Mouse (Mus musculus) intestine, embryonic 14.5 days (tissue): ENCODE data around the gene Tenm4. TPM values are rescaled to one million over a fixed set of nuclear protein-coding genes. Genes with fewer than 3 reads are reported as not detected.

ENCODE experiments used
- ATAC-seq: fragments of 200-750 bp; cut with Nextera tagmentation; replicated peaks from 2 replicates; pipeline ENCODE4 v1.8.0; 2017; ENCODE audit warnings: low read depth, moderate number of reproducible peaks, moderate TSS enrichment, moderate library complexity; ENCODE audit not compliant: low FRiP score, low TSS enrichment
- DNase-seq: peaks from one replicate; pipeline ENCODE4 v3.0.0-alpha.2; 2018; ENCODE audit warnings: low spot score
- H3K27ac ChIP-seq: fragments of 300-500 bp; sonication (generic); 2 replicates; pipeline ENCODE4 v1.5.1; 2014; ENCODE audit warnings: low read depth, mild to moderate bottlenecking, control low read depth
- H3K27me3 ChIP-seq: fragments of 300-500 bp; sonication (generic); replicated peaks from 2 replicates; pipeline ENCODE4 v1.6.1; 2014; ENCODE audit warnings: low read length, control low read depth; ENCODE audit not compliant: control insufficient read depth, insufficient read depth
- H3K36me3 ChIP-seq: fragments of 300-500 bp; sonication (generic); 2 replicates; pipeline ENCODE4 v1.6.1; 2014; ENCODE audit warnings: low read length, control low read depth; ENCODE audit not compliant: control insufficient read depth, insufficient read depth
- H3K4me1 ChIP-seq: fragments of 300-500 bp; sonication (generic); replicated peaks from 2 replicates; pipeline ENCODE4 v1.6.1; 2014; ENCODE audit warnings: low read length, control low read depth, mixed read lengths; ENCODE audit not compliant: control insufficient read depth, insufficient read depth
- H3K4me2 ChIP-seq: fragments of 300-500 bp; sonication (generic); 2 replicates; pipeline ENCODE4 v1.6.1; 2014; ENCODE audit warnings: low read length
- H3K4me3 ChIP-seq: fragments of 300-500 bp; sonication (generic); 2 replicates; pipeline ENCODE4 v1.5.1; 2014; ENCODE audit warnings: low read depth, low read length, control low read depth, mixed read lengths
- H3K9ac ChIP-seq: fragments of 300-500 bp; sonication (generic); 2 replicates; pipeline ENCODE4 v1.6.1; 2014; ENCODE audit warnings: mild to moderate bottlenecking, low read length
- H3K9me3 ChIP-seq: fragments of 300-500 bp; sonication (generic); 2 replicates; pipeline ENCODE4 v1.6.1; 2016; ENCODE audit warnings: low read length, control low read depth; ENCODE audit not compliant: control insufficient read depth
- WGBS: fragments of 180-500 bp; shearing (Covaris S2); extraction: QIAGEN DNeasy Blood & Tissue Kit; methylation state at CpG from one replicate; pipeline ENCODE4 v1.1.7; 2014; 5-methylcytosine and 5-hydroxymethylcytosine counted together
- polyA plus RNA-seq: library from polyadenylated mRNA; unstranded; fragments of >200 nt; fragmentation: Nextera tagmentation; extraction: Ambion mirVana; gene quantifications from 2 replicates; pipeline ENCODE4 v1.2.1, GENCODE M21; 2014

Gene Tenm4
- polyA plus RNA-seq, 1 experiment from 2014 or later, result 36.5 TPM

DNA sequence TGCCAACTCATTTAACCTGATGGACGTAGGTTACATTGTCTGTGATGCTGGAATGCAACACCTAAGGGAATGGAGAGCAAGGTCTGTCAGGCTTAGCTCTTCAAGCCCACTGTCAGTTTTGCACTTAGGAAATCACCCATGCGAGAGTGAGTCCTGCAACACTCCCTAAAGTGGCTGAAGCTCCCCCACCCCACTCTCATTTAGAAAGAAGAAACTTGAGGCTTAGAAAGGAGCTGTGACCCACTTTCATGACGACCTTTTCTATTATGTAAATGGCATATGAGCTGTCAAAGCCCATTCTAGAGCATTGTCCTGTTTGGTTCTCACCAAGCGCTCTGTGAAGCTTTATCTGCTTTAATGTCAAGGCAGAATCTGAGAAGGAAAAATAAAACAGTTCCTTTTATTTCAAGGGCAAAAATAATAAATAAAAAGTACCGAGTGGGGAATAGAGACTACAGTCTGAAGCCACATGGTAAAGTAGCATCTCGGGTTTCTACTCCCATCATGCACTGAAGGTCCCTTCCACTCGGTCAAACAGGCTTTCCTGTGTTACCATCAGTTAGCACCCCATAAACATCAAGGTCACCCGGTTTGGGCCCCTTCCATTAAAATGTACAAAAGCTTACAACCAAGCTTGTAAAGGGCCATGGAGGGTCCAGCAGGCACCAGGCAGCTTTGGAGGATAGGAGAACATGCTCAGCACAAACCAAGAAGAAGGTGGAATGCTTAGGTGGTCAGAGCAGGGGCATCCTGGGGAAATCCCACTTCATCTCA is 621.6 kb downstream of the Tenm4 start:
- H3K36me3 ChIP-seq, result no peaks in the 10 kb centered on the region
- no peak for ATAC-seq
- WGBS, result 78% methylated on average over 8 of the region's 8 CpGs

DNA sequence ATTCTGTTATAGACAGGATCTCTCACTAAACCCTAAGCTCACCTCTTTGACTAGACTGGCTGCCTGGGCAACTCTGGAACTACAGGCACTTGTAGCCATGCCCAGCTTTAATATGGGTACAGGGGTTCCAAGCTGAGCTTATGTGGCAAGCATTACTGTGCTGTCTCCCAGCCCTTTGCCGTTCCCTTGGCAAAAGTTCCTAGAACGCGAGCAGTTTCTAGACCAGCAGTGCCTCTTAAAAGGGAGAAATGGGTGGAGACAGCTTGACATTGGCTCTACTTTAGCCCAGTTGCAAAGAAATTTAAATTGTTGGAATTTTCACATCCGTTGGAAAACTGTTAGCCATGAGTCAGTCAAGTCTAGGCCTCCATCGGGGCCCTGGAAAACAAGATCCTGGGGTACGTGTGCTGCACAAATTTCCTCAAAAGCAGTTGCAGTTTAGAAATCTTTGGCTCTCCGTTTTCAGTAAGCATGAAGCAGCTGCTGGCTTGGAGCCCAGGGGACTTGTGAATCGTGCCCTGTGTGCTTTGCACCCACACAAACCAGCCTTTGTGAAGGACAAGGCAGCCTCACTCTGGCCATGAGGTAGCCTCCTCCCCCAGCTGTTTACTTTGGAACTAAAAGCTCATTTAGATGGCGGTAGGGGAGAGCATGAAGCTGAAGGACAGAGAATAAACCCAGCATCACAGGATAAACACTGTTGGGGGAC is 625.1 kb downstream of the Tenm4 start:
- 31% methylated on average over 9 of the region's 9 CpGs for WGBS
- Histone ChIP-seq H3K4me2 (no peak overlapping the region), H3K27me3 (no peaks in the 10 kb centered on the region), H3K27ac (peak overlapping the region; percentile 83), H3K4me1 (peaks cover 37% of the 10 kb centered on the region), H3K9ac (no peak overlapping the region), H3K36me3 (no peaks in the 10 kb centered on the region), H3K4me3 (no peak overlapping the region), H3K9me3 (no peaks in the 10 kb centered on the region)
- ATAC-seq (peak; percentile 63; the same call in 1 of the 2 replicates), DNase-seq (no peak)

More for the DNA sequence above, 621.6 kb downstream of the Tenm4 start:
- Histone ChIP-seq H3K4me3 (no peak overlapping the region), H3K27ac (no peak overlapping the region), H3K9me3 (no peaks in the 10 kb centered on the region), H3K4me1 (peaks cover 23% of the 10 kb centered on the region), H3K9ac (no peak overlapping the region), H3K4me2 (no peak overlapping the region), H3K27me3 (no peaks in the 10 kb centered on the region)
- no peak for DNase-seq

DNA sequence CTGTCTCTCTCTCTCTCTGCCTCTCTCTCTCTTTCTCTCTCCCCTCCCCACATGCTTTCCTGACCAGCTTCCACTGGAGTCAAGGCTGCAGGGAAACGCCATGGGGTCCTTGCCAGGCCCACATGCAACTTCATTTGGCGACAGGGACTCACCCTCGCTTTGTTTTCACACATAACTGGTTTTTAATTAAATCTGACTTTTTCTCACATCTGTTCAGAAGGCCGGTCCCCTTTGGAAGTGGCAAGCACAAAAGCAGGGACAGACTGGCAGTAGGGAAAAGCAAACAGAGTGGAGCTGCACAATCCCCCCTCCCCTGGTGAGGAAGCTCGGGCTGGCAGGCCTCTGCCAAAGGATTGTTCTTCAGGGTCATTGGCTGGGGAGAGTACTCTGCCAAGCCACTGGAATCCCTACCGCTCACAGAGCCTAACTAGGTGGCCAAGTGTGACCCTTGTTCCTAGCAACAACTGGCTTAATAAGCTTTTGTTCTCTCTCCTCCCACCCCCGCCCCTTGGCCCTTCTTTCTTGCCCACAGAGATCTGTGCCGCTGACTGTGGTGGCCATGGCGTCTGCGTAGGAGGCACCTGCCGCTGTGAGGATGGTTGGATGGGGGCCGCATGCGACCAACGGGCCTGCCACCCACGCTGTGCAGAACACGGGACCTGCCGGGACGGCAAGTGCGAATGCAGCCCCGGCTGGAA is 625.9 kb downstream of the Tenm4 start:
- no peaks in the 10 kb centered on the region for H3K27me3 ChIP-seq
- 72% methylated on average over 20 of the region's 20 CpGs for WGBS
- H3K4me3 ChIP-seq, result no peak overlapping the region
- H3K4me2 ChIP-seq, result no peak overlapping the region
- H3K9ac ChIP-seq, result no peak overlapping the region
- peak overlapping the region; percentile 83 for H3K27ac ChIP-seq
- no peaks in the 10 kb centered on the region for H3K36me3 ChIP-seq
- DNase-seq (no peak), ATAC-seq (peak; percentile 71)
- H3K9me3 ChIP-seq, result no peaks in the 10 kb centered on the region
- H3K4me1 ChIP-seq, result peaks cover 41% of the 10 kb centered on the region

DNA sequence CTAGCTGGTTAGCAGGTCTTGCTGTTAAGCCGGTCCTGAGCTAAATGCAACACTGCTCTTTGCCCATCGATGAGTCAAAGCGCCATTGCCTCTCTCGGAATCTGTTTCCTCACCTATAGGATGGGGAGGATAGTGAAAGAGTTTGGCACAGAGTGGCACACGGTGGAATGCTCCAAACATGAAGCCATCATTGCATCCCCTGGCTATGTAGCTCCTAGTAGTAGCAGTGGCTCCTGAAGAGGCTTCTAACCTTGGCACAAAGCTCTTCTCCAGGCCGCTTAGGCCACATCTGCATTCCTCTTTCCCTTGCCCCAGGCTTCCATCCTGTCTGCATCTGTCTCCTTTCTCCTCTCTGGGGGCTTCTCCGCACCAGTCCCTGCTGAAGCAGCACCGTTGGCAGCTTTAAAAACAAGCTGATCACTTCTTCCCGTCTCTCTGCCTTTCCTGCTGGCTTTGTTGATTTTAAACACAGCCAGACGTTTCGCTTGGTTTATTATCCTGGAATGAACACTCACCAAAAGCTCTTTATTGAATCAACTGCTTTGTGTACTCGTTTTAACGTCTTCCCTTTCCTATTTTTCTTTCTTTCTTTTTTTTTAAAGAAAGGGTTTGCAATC is 626.8 kb downstream of the Tenm4 start:
- no peak overlapping the region for H3K4me3 ChIP-seq
- peaks cover 41% of the 10 kb centered on the region for H3K4me1 ChIP-seq
- ATAC-seq, result no peak
- no peaks in the 10 kb centered on the region for H3K36me3 ChIP-seq
- H3K9me3 ChIP-seq, result no peaks in the 10 kb centered on the region
- no peak overlapping the region for H3K4me2 ChIP-seq
- H3K27me3 ChIP-seq, result no peaks in the 10 kb centered on the region
- peak overlapping the region; percentile 83 for H3K27ac ChIP-seq
- WGBS, result 40% methylated on average over 13 of the region's 13 CpGs
- no peak for DNase-seq
- H3K9ac ChIP-seq, result 0 out of 2 replicates have a peak overlapping the region, but pooled peaks have one; percentile 22

DNA sequence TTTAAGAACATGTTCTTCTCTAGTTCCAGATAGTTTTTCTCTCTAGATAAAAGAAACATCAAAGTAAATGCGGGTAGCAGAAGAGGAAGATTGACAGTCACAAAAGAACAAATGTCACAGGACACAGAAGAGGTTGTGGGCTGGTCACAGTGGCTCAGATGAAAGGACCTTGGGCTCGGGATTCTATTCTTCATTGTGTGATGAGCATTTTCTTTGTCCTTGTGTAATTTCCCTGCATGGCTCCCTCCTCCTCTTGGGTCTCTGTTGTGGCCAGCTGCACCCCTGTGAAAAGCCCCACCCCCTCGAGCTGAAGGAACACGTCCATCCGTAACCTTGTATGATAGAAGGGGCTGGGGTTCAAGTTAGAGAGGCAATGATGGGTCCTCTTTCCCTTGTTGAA is 628.8 kb downstream of the Tenm4 start:
- DNase-seq (no peak), ATAC-seq (no peak)
- Histone ChIP-seq H3K27me3 (no peaks in the 10 kb centered on the region), H3K4me3 (no peak overlapping the region), H3K36me3 (0 out of 2 replicates have a peak, but pooled peaks cover 4% of the 10 kb centered on the region), H3K9me3 (no peaks in the 10 kb centered on the region), H3K4me1 (peaks cover 41% of the 10 kb centered on the region), H3K4me2 (no peak overlapping the region), H3K27ac (no peak overlapping the region), H3K9ac (no peak overlapping the region)
- 46% methylated on average over 5 of the region's 5 CpGs for WGBS

DNA sequence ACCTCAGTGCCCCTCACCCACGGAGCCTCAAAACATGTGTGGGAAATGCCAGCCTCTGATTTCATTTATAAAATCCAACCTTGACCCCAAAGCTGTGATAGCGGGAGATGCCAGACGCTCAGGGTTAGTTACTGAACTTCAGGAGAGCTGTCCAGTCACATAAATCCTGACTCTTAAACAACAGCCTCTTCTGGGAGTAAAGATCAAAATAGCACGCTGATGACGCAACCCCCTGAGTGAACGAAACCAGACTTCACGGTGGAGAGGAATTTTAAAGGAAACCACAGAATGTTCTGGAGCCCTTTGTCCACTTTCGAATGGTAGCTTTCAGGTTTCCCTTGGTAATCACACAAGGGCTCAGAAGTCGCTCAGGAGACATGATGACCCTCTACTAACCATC is 630.3 kb downstream of the Tenm4 start:
- H3K27ac ChIP-seq, result no peak overlapping the region
- WGBS, result 38% methylated on average over 9 of the region's 9 CpGs
- H3K4me2 ChIP-seq, result no peak overlapping the region
- no peaks in the 10 kb centered on the region for H3K9me3 ChIP-seq
- H3K36me3 ChIP-seq, result 0 out of 2 replicates have a peak, but pooled peaks cover 4% of the 10 kb centered on the region
- peaks cover 31% of the 10 kb centered on the region for H3K4me1 ChIP-seq
- H3K9ac ChIP-seq, result no peak overlapping the region
- H3K4me3 ChIP-seq, result no peak overlapping the region
- no peak for ATAC-seq
- H3K27me3 ChIP-seq, result no peaks in the 10 kb centered on the region
- DNase-seq, result no peak

GRCm38 (mm10) chr7:96802216-96802615 is 631.2 kb downstream of the Tenm4 start:
- H3K9me3 ChIP-seq, result no peaks in the 10 kb centered on the region
- ATAC-seq, result no peak
- no peak for DNase-seq
- H3K4me2 ChIP-seq, result no peak overlapping the region
- H3K4me1 ChIP-seq, result peaks cover 24% of the 10 kb centered on the region
- H3K4me3 ChIP-seq, result no peak overlapping the region
- no peak overlapping the region for H3K9ac ChIP-seq
- WGBS, result 87% methylated on average over 3 of the region's 3 CpGs
- H3K27ac ChIP-seq, result no peak overlapping the region
- no peaks in the 10 kb centered on the region for H3K27me3 ChIP-seq
- H3K36me3 ChIP-seq, result 0 out of 2 replicates have a peak, but pooled peaks cover 4% of the 10 kb centered on the region

DNA sequence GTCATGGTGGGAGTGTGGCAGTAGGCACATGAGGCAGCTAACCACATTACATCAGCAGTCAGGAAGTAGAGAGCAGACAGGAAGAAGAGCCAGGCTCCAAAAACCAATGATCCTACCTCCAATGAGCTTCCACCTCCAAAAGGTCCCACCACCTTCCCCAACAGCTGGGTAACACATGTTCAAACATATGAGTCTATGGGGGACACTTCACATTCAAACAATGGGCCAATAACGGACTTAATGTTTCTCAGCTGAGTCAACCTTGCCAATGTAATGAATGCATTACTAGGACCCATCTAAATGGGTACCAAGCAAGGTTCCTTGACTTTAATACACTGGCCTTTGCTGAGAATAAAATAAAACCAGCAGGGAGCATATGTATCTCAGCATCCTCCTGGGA is 635.5 kb downstream of the Tenm4 start:
- no peaks in the 10 kb centered on the region for H3K9me3 ChIP-seq
- H3K9ac ChIP-seq, result no peak overlapping the region
- DNase-seq (no peak), ATAC-seq (no peak)
- no peak overlapping the region for H3K4me3 ChIP-seq
- no peak overlapping the region for H3K4me2 ChIP-seq
- no peak overlapping the region for H3K27ac ChIP-seq
- H3K27me3 ChIP-seq, result no peaks in the 10 kb centered on the region
- WGBS, result 76% methylated on average over 1 of the region's 1 CpGs
- H3K4me1 ChIP-seq, result 0 out of 2 replicates have a peak, but pooled peaks cover 4% of the 10 kb centered on the region
- H3K36me3 ChIP-seq, result 0 out of 2 replicates have a peak, but pooled peaks cover 4% of the 10 kb centered on the region
